Mouse (Mus musculus): ENCODE measurements around the gene Socs2. TPM values are rescaled to one million over a fixed set of nuclear protein-coding genes. Genes with fewer than 3 reads are reported as not detected.

Gene Socs2
- total RNA-seq (2014; rRNA removed), result 80.7 and 93.0 TPM in 2 replicates
- polyA plus RNA-seq (2015; fragmentation: Nextera tagmentation; extraction: Ambion mirVana), result 136 and 154 TPM in 2 replicates

DNA sequence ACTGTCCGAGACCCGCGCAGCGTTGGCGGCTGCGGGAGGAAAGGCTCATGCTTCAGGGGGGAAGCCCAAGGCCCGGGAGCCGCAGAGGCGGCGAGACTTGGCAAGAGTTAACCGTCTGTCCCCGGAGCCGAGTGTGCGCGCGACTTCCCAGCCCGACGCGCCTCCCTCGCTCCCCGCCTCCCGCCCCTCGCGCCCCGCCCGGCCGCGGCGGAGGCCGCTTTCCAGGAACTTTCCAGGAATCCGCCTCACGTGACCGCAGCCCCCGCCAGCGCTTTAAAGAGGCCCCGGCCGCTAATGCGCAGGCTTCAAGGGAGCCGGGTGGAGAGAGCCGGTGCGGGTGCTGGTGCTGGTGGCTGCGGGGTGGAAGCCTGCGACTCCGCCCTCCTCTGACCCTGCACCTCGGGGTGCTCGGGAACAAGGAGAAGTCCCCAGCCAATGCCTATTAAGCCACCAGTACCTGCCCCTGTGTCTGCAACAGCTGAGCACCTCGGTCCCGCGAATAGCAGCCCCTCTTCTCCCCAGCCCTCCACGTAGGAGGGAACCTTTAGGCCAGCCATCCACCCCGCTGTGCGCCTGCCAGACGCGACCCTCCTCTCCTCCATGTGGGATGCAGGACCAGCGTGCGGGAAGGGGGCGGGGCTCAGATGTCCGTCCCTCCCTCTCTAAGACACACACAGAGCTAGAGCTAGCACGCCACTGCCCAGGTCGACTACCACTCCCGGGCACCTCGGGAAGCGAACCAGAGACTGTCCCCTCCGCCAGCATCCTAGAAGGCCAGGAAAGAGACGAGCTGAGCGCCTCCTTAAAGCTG, at the start of gene Socs2:
TSS of gene Socs2 (minus strand) at position 496 of the 811 bp plus-strand sequence.
- DNase-seq (peak; percentile 97), ATAC-seq (peak; percentile 87)
- WGBS, result 1% methylated on average over 60 of the region's 66 CpGs
- Histone ChIP-seq H3K9ac (peak within 1 kb of the TSS; percentile 89), H3K4me1 (ENCODE audit: insufficient read depth) (0 out of 2 replicates have a peak, but pooled peaks cover 7% of the 10 kb centered on the region), H3K9me3 (ENCODE audit: low read length) (no peaks in the 10 kb centered on the region), H3K4me3 (ENCODE audit: low read depth, low read length) (peak within 1 kb of the TSS; percentile 85), H3K36me3 (ENCODE audit: insufficient read depth) (no peaks in the 10 kb centered on the region), H3K27me3 (ENCODE audit: insufficient read depth, low read length) (no peaks in the 10 kb centered on the region), H3K4me2 (ENCODE audit: low read depth) (peak within 1 kb of the TSS; percentile 95), H3K27ac (ENCODE audit: low read depth, low read length) (peak within 1 kb of the TSS; percentile 89)
- no peak for TF ChIP-seq CTCF (IDR thresholded peaks at IDR 0.05; ENCODE audit: low read depth)

DNA sequence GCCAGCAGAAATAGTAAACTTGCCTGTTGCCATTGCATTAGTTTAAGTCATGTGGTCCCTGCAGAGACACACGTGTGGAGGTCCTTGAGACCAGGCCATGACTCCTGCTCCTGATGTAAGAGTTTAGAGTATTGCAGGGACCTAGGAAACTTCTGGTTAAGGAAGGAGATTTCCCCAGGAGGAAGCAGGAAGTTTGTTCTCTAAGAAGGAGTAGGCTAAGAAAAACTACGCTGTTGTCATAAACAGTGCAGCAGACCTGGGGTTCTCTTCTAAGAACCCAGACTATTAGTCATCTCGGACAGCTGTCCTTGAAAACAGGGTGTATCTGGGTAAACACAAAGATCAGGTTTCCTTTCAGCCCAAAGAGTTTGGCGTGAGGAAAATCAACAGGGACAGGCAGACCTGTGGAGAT, 48.5 kb upstream of the Socs2 start:
- Histone ChIP-seq H3K9me3 (ENCODE audit: low read length) (no peaks in the 10 kb centered on the region), H3K27ac (ENCODE audit: low read depth, low read length) (no peak overlapping the region), H3K9ac (no peak overlapping the region), H3K4me1 (ENCODE audit: insufficient read depth) (no peaks in the 10 kb centered on the region), H3K36me3 (ENCODE audit: insufficient read depth) (no peaks in the 10 kb centered on the region), H3K27me3 (ENCODE audit: insufficient read depth, low read length) (no peaks in the 10 kb centered on the region), H3K4me3 (ENCODE audit: low read depth, low read length) (no peak overlapping the region), H3K4me2 (ENCODE audit: low read depth) (no peak overlapping the region)
- ATAC-seq (no peak), DNase-seq (no peak)
- 67% methylated on average over 4 of the region's 4 CpGs for WGBS
- no peak for TF ChIP-seq CTCF (IDR thresholded peaks at IDR 0.05; ENCODE audit: low read depth)

DNA sequence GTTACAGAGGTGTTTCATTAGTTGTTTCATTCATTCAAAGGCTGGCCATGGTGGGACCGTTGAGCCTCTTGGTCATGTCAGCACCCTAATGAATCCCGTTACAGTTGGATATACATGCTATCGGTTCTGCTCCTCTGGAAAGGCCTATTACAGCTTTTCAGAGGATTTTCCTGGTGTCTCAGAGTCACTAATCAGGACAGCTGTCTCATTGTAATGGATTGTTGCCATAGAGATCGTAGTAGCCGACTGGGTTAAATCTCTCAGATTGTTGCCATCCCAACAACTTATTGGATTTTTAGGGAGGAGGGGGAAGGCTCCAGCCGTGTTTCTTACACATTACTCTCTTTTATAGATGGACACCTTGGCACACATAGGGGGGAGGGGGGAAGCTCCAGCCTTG, 47.5 kb upstream of the Socs2 start:
- TF ChIP-seq CTCF (IDR thresholded peaks at IDR 0.05; ENCODE audit: low read depth), result no peak
- no peak overlapping the region for H3K4me2 ChIP-seq (ENCODE audit: low read depth)
- H3K27ac ChIP-seq (ENCODE audit: low read depth, low read length), result no peak overlapping the region
- H3K4me1 ChIP-seq (ENCODE audit: insufficient read depth), result no peaks in the 10 kb centered on the region
- no peaks in the 10 kb centered on the region for H3K9me3 ChIP-seq (ENCODE audit: low read length)
- no peak overlapping the region for H3K4me3 ChIP-seq (ENCODE audit: low read depth, low read length)
- ATAC-seq (no peak), DNase-seq (peak; percentile 19)
- no peaks in the 10 kb centered on the region for H3K27me3 ChIP-seq (ENCODE audit: insufficient read depth, low read length)
- no peaks in the 10 kb centered on the region for H3K36me3 ChIP-seq (ENCODE audit: insufficient read depth)
- whole genome bisulfite sequencing, result 41% methylated on average over 6 of the region's 6 CpGs
- H3K9ac ChIP-seq, result no peak overlapping the region

DNA sequence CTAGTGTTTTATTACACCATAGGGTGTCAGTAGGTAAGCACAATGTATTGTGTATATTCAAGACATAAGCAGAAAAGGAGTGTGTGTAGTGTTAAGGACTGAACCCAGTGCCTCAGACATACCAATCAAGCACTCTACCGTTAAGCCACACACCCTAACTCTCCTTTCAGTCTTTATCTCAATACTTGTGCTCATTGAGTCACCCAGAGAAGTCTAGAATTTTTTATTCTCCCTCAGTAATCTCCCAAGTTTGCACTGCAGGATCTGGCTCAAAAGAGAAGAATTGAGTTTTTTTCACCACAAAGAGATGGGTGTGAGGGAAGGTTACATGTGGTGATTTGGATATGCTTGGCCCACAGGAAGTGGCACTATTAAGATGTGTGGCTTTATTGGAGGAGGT, 45.3 kb upstream of the Socs2 start:
- no peaks in the 10 kb centered on the region for H3K9me3 ChIP-seq (ENCODE audit: low read length)
- no peak overlapping the region for H3K9ac ChIP-seq
- no peak for DNase-seq
- no peak overlapping the region for H3K27ac ChIP-seq (ENCODE audit: low read depth, low read length)
- 59% methylated on average over 1 of the region's 1 CpGs for WGBS
- H3K27me3 ChIP-seq (ENCODE audit: insufficient read depth, low read length), result no peaks in the 10 kb centered on the region
- H3K4me3 ChIP-seq (ENCODE audit: low read depth, low read length), result no peak overlapping the region
- no peak overlapping the region for H3K4me2 ChIP-seq (ENCODE audit: low read depth)
- no peaks in the 10 kb centered on the region for H3K36me3 ChIP-seq (ENCODE audit: insufficient read depth)
- no peak for TF ChIP-seq CTCF (IDR thresholded peaks at IDR 0.05; ENCODE audit: low read depth)
- H3K4me1 ChIP-seq (ENCODE audit: insufficient read depth), result no peaks in the 10 kb centered on the region
- no peak for ATAC-seq

DNA sequence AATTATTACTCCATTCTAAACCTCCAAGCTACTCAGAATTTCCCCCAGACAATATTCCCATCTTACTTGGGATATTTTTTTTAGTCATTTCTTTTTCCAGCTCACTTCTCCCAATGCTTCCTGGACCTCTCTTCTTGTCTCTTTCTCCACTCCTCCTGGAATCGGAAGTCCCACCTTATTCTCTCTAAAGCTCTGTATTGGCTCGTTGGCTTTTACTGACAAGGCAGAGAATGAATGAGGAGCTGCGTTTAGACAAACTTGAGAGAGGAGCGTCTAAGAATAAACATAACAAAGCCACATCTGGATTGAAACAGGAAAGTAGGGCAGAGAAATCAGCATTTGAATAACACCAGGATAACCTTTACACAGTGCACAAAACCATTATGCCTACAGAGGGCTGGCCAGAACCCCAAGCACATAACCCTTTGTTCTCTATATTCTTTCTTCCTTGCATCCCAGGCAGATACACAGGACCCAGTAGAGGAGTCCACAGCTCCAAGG, 44.1 kb upstream of the Socs2 start:
- no peak for ATAC-seq
- Histone ChIP-seq H3K36me3 (ENCODE audit: insufficient read depth) (no peaks in the 10 kb centered on the region), H3K4me2 (ENCODE audit: low read depth) (no peak overlapping the region), H3K27ac (ENCODE audit: low read depth, low read length) (no peak overlapping the region), H3K9me3 (ENCODE audit: low read length) (no peaks in the 10 kb centered on the region), H3K4me1 (ENCODE audit: insufficient read depth) (no peaks in the 10 kb centered on the region), H3K4me3 (ENCODE audit: low read depth, low read length) (no peak overlapping the region), H3K9ac (no peak overlapping the region), H3K27me3 (ENCODE audit: insufficient read depth, low read length) (no peaks in the 10 kb centered on the region)
- no peak for TF ChIP-seq CTCF (IDR thresholded peaks at IDR 0.05; ENCODE audit: low read depth)
- 51% methylated on average over 4 of the region's 4 CpGs for WGBS
- DNase-seq, result no peak

DNA sequence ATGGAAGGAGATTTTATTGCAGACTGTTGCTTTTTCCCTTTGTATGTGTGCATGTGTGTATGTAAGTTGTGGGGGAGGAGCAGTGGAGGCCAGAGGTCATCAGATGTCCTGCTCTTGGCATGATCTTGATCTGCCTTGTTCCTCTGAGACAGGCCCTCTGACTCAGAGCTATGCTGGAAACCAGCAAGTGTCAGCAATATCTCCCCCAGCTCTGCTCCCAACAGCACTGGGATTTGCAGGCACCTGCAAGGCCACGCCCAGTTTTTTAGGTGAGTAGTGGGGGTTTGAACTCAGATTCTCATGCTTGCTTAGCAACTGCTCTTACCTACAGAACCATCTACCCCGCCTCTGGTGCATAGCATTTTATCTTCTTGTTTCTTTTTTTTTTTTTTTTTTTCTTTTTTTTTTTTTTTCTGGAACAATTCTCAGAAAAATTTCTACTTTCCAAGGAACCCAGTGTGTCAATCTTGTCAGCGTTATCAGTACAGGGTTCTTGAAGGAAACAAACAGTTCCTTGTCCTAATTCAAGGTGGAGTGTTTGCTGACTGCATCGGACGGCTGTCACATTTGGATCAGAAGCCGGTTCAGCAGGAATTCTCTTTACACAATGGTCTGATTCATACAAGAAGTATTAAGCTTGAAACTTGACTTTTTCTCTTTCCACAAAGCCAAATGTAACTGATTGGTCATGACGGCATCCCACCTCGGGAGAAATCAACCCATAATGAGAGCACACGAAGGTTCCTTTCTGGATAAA, 41.2 kb upstream of the Socs2 start:
- DNase-seq (no peak), ATAC-seq (no peak)
- H3K27me3 ChIP-seq (ENCODE audit: insufficient read depth, low read length), result no peaks in the 10 kb centered on the region
- H3K4me3 ChIP-seq (ENCODE audit: low read depth, low read length), result no peak overlapping the region
- no peak overlapping the region for H3K27ac ChIP-seq (ENCODE audit: low read depth, low read length)
- H3K4me1 ChIP-seq (ENCODE audit: insufficient read depth), result no peaks in the 10 kb centered on the region
- H3K9ac ChIP-seq, result no peak overlapping the region
- WGBS, result 83% methylated on average over 9 of the region's 9 CpGs
- no peaks in the 10 kb centered on the region for H3K36me3 ChIP-seq (ENCODE audit: insufficient read depth)
- no peaks in the 10 kb centered on the region for H3K9me3 ChIP-seq (ENCODE audit: low read length)
- no peak for TF ChIP-seq CTCF (IDR thresholded peaks at IDR 0.05; ENCODE audit: low read depth)
- no peak overlapping the region for H3K4me2 ChIP-seq (ENCODE audit: low read depth)
